Mouse (Mus musculus) small intestine, adult 2 months (tissue): ENCODE data around the gene Chst12. TPM values are rescaled to one million over a fixed set of nuclear protein-coding genes. Genes with fewer than 3 reads are reported as not detected.

ENCODE experiments used
- H3K27ac ChIP-seq: fragments of 200-500 bp; 2 replicates; pipeline ENCODE4 v1.5.1; 2012; ENCODE audit warnings: low read depth, low read length, control low read depth, inconsistent platforms; ENCODE audit not compliant: insufficient read depth
- H3K27me3 ChIP-seq: fragments of 200-500 bp; 2 replicates; pipeline ENCODE4 v1.6.1; 2012; ENCODE audit warnings: mild to moderate bottlenecking, moderate library complexity, low read length, inconsistent platforms; ENCODE audit not compliant: control insufficient read depth, insufficient read depth
- H3K36me3 ChIP-seq: fragments of 200-500 bp; 2 replicates; pipeline ENCODE4 v1.6.1; 2012; ENCODE audit warnings: mild to moderate bottlenecking, low read length, control low read depth, inconsistent platforms; ENCODE audit not compliant: control insufficient read depth, insufficient read depth
- H3K4me1 ChIP-seq: fragments of 200-500 bp; 2 replicates; pipeline ENCODE4 v1.6.1; 2012; ENCODE audit warnings: low read length, inconsistent platforms, mixed read lengths; ENCODE audit not compliant: control insufficient read depth, insufficient read depth, insufficient read length
- H3K4me3 ChIP-seq: fragments of 200-500 bp; 2 replicates; pipeline ENCODE4 v1.5.1; 2012; ENCODE audit warnings: low read depth, mild to moderate bottlenecking, control low read depth, inconsistent platforms, low read length, moderate library complexity
- CTCF ChIP-seq: fragments of 200-500 bp; IDR thresholded peaks from 2 replicates; pipeline ENCODE4 v1.5.1; 2012; ENCODE audit warnings: low read depth, mild to moderate bottlenecking, control low read depth, inconsistent platforms, low read length, moderate library complexity, mixed read lengths; ENCODE audit not compliant: insufficient replicate concordance, insufficient read length; ENCODE audit errors: extremely low read depth
- POLR2A ChIP-seq: fragments of 200-500 bp; IDR thresholded peaks from 2 replicates; pipeline ENCODE4 v1.6.1; 2012; ENCODE audit warnings: low read depth, mild to moderate bottlenecking, control low read depth, inconsistent platforms, low read length, moderate library complexity
- WGBS: fragments of 180-500 bp; shearing (Covaris S2); methylation state at CpG from one replicate; pipeline ENCODE4 v1.1.7; 2018; 5-methylcytosine and 5-hydroxymethylcytosine counted together
- polyA plus RNA-seq: library from polyadenylated mRNA; depleted of rRNA; stranded (reverse); fragments of >200 nt; gene quantifications from 2 replicates; pipeline ENCODE4 v1.2.3, GENCODE M21; 2012

Gene Chst12
- polyA plus RNA-seq, 1 experiment: 10.5 TPM

DNA sequence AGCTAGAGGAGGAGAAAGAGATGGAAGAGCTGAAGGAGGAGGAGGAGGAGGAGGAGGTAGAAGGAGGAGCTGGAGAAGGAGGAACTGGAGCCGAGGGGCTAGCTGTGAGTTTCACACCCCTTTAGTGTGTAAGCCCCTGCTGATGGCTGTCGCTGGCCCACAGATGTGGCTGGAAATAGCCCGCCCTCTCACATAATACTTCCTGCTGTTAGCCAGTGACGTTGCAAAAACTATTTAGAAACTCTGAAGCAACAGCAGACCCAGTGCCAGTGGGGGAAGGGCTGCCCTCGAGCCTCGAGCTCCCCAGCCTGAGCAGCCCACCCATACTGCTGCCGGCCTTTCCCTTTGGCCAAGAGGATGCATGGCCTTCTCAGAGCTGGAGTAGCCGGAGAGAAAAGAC is 3.3 kb downstream of the Chst12 start:
- H3K4me3 ChIP-seq: peak overlapping the region; percentile 9; the same call in 1 of the 2 replicates
- no peaks in the 10 kb centered on the region for H3K27me3 ChIP-seq
- 63% methylated on average over 8 of the region's 8 CpGs for WGBS
- H3K4me1 ChIP-seq: peaks cover 9% of the 10 kb centered on the region; the same call in 1 of the 2 replicates
- peak overlapping the region; percentile 49 for H3K27ac ChIP-seq
- H3K36me3 ChIP-seq: no peaks in the 10 kb centered on the region
- TF ChIP-seq POLR2A (no peak), CTCF (no peak)

DNA sequence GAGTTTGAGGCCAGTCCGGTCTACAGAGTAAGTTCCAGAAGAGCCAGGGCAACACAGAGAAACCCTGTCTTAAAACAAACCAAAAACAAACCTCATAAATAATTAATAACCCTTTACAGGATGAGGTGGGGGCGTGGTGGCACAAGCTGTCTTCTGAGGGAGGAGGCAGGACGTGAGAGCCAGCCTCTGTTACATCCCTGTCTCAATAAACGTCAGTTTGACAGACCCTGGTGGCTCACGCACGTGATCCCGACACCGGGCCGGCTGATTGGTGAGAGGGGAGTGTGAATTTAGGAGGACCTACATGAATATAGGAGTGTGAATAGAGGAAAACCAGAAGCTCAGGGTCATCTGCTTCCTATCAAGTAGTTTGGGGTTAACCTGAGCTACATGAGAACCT is 3.9 kb downstream of the Chst12 start:
- Histone ChIP-seq H3K27me3 (no peaks in the 10 kb centered on the region), H3K27ac (no peak overlapping the region)
- WGBS: 61% methylated on average over 9 of the region's 9 CpGs

DNA sequence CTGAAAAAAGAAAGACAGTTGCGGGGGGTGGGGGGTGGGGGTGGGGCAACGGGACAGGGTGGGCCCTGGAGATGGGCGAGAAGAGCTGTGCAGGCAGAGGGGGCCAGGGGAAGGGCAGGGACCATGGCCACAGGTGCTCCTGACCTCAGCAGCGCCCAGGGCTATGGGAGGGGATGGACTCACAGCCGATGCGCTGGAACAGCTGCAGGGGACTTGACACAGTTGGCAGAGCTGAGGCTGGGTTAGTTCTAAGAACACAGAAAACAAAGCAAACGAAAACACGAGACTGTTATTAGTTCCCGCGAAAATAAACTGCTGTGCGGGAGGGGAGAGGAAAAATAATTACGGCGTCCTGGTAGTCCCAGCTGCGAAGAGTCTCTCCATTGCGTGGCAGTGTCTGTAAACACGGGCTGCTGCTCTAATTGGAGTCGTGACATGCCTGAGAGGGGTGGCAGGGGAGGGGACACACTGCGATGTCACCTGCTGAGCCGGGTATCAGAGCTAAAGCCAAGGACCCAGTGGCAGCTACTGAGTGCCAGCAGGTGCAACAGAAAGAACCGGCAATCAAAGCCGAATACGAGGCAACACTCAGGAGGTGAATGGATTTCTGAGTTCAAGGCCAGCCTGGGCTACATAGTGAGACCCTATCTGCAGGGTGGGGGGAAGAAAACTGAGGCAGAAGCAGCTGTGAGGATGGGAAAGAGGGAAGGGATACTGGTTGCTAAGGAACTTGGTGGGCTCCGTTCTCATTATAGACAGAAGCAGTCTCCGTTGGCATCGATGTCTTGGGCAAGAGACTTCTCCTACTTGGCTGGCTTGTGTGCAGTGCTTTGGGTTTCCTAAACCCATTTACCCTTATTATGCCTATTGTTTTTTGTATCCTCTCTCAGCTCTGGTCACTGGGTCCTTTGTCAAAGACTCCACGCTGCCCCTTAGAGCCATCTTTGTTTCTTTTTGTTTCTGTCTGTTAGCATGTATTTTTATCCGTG is 5.0 kb downstream of the Chst12 start:
- H3K27ac ChIP-seq: no peak overlapping the region
- no peaks in the 10 kb centered on the region for H3K36me3 ChIP-seq
- 34% methylated on average over 27 of the region's 27 CpGs for whole genome bisulfite sequencing
- H3K4me3 ChIP-seq: no peak overlapping the region
- no peaks in the 10 kb centered on the region for H3K27me3 ChIP-seq
- H3K4me1 ChIP-seq: peaks cover 10% of the 10 kb centered on the region; the same call in 1 of the 2 replicates
- no peak for TF ChIP-seq POLR2A

More for the DNA sequence above, 3.9 kb downstream of the Chst12 start:
- Histone ChIP-seq H3K36me3 (no peaks in the 10 kb centered on the region), H3K4me1 (peaks cover 11% of the 10 kb centered on the region; the same call in 1 of the 2 replicates), H3K4me3 (no peak overlapping the region)
- TF ChIP-seq POLR2A: no peak
- no peak for TF ChIP-seq CTCF

DNA sequence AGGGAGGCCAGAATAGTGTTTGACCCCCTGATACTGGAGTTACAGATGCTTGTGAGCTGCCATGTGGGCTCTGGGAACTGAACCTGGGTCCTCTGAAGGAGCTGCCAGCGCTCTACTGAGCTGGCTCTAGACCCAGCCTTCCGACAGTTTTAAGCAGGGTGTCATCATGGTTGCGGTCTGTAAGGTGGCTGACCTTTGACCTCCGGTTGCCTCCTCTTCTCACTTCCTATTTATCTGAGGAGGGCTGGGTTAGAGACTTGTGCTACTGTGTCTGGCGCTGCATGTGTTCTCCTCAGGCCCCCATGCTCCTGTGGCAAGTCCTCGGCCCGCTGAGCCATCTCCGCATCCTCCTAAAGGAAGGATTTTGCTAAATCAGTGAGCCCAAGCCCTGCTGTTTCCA is 8.6 kb downstream of the Chst12 start:
- no peak for TF ChIP-seq CTCF
- no peak for TF ChIP-seq POLR2A
- no peak overlapping the region for H3K27ac ChIP-seq
- 67% methylated on average over 8 of the region's 8 CpGs for WGBS
- peaks cover 10% of the 10 kb centered on the region for H3K4me1 ChIP-seq
- H3K4me3 ChIP-seq: no peak overlapping the region
- no peaks in the 10 kb centered on the region for H3K36me3 ChIP-seq
- no peaks in the 10 kb centered on the region for H3K27me3 ChIP-seq

DNA sequence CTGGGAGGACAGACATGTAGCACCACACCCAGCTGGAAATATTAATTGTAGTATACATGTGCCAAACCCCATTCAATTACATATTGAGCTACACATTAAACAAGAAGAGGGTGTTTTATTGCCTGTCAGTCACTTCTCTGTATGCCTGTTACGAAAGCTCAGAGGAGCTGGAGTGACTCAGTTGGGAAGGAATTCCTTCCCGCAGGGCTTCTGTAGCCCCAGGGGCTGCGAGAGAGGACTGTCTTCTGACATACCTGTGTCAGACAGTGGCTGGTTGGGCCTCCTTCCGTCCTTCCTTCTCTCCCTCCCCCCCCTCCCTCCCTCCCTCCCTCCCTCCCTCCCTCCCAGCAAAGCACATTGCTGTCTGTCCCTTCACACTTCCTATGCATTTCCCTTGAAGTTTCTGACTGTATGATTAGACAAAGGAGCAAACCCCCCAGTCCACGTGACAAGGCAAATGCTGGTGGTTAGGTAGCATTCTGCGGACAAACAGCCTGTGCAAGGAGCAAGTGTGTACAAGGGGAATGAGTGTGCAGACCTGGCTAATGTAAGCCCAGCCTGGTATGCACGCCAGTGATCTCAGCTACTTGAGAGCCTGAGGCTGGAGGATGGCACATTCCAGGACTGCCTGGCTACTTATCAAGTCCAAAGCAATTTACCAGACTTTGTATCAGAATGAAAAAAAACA is 9.6 kb downstream of the Chst12 start:
- Histone ChIP-seq H3K27ac (no peak overlapping the region), H3K27me3 (no peaks in the 10 kb centered on the region), H3K36me3 (no peaks in the 10 kb centered on the region; the same call in 1 of the 2 replicates), H3K4me3 (no peak overlapping the region), H3K4me1 (peaks cover 10% of the 10 kb centered on the region)
- 20% methylated on average over 7 of the region's 7 CpGs for WGBS
- no peak for TF ChIP-seq POLR2A
- TF ChIP-seq CTCF: no peak

- TF ChIP-seq CTCF (no peak), POLR2A (no peak)
- Histone ChIP-seq H3K27me3 (no peaks in the 10 kb centered on the region), H3K4me3 (no peak overlapping the region), H3K36me3 (no peaks in the 10 kb centered on the region; the same call in 1 of the 2 replicates), H3K4me1 (peaks cover 10% of the 10 kb centered on the region), H3K27ac (peak overlapping the region; percentile 40; the same call in 1 of the 2 replicates)
- 77% methylated on average over 21 of the region's 21 CpGs for WGBS
Measured at GRCm38 (mm10) chr5:140517159-140517920, 12.0 kb downstream of the Chst12 start.

DNA sequence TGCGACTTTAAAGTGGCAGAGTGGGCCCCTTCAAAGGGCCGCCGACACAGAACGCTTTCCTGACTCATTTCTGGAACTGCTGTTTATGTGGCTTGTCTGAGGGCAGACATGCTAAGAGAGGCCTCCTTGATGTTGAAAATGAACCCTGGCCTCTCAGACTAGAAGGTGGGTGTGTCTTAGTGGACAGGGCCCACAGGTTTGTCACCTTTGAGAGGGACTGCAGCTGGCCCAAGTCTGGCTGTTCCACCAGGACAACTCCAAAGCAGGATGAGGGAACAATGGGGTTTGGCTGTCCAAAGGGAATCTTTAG is 12.5 kb downstream of the Chst12 start:
- WGBS: 38% methylated on average over 4 of the region's 4 CpGs
- Histone ChIP-seq H3K4me1 (peaks cover 9% of the 10 kb centered on the region), H3K4me3 (no peak overlapping the region), H3K27me3 (no peaks in the 10 kb centered on the region), H3K27ac (0 out of 2 replicates have a peak overlapping the region, but pooled peaks have one; percentile 14), H3K36me3 (no peaks in the 10 kb centered on the region; the same call in 1 of the 2 replicates)
- no peak for TF ChIP-seq POLR2A
- no peak for TF ChIP-seq CTCF
